Mouse (Mus musculus): ENCODE results near the gene Zscan29.
"Not testable (repeated sequence)": the region's sequence is repeated elsewhere in the genome, so short reads cannot be mapped to it uniquely, and the experiment has no call there.

The Zscan29 gene

GRCm38 (mm10) chr2:121137371-121137770 is 33.6 kb downstream of the Zscan29 start:
- no peak for DNase-seq (ENCODE audit: low spot score in 2 of 2)

GRCm38 (mm10) chr2:121132822-121133221 is 38.1 kb downstream of the Zscan29 start:
- DNase-seq (ENCODE audit: low spot score in 2 of 2) = no peak

GRCm38 (mm10) chr2:121128865-121129620 is 41.9 kb downstream of the Zscan29 start:
- DNase-seq (ENCODE audit: low spot score in 2 of 2) = no peak

GRCm38 (mm10) chr2:121127536-121127935 is 43.4 kb downstream of the Zscan29 start:
- DNase-seq (ENCODE audit: low spot score in 2 of 2) = no peak

- DNase-seq (ENCODE audit: low spot score in 2 of 2) = not testable (repeated sequence)
These were observed 44.6 kb downstream of the Zscan29 start for GRCm38 (mm10) chr2:121126302-121126701.

- DNase-seq (ENCODE audit: low spot score in 2 of 2) = no peak
These were observed 51.7 kb downstream of the Zscan29 start for GRCm38 (mm10) chr2:121119260-121119659.

- DNase-seq (ENCODE audit: low spot score in 2 of 2) = no peak
These were observed 55.5 kb downstream of the Zscan29 start for GRCm38 (mm10) chr2:121115418-121115817.

- DNase-seq (ENCODE audit: low spot score in 2 of 2) = no peak
These were observed 61.2 kb downstream of the Zscan29 start, which contains the start of gene Tgm7 for GRCm38 (mm10) chr2:121109695-121110094. Gene Tgm7, minus strand, starts transcription at chr2:121109795.
